Mouse (Mus musculus): Measurements from ENCODE around the gene Elavl4. TPM values are rescaled to one million over a fixed set of nuclear protein-coding genes. Genes with fewer than 3 reads are reported as not detected.

The Elavl4 gene
- polyA plus RNA-seq, 1 experiment from 2014 or later, result 31.2 TPM

Other genes starting within 250 kb of the Elavl4 start
- gene Agbl4, start 45.8 kb upstream of the Elavl4 start, polyA plus RNA-seq (2015; fragmentation: Nextera tagmentation; extraction: Ambion mirVana), result 0.09 and 0.13 TPM in 2 replicates

All from stomach, embryonic 15.5 days (tissue).